Mouse (Mus musculus) frontal cortex, postnatal 10 days (tissue): Measurements from ENCODE around the gene Ankrd24.
"Not testable (repeated sequence)": the region's sequence is repeated elsewhere in the genome, so short reads cannot be mapped to it uniquely, and the experiment has no call there.

Experiments used
- DNase-seq, 2 experiments: peaks; one replicate each; pipeline ENCODE4 v3.0.0; 2022; ENCODE audit warnings: low spot score in 2 of 2, mixed read lengths in 1 of 2

Ankrd24 gene

GRCm38 (mm10) chr10:81644162-81644561 lies 15.8 kb downstream of the Ankrd24 start:
- no peak for DNase-seq

GRCm38 (mm10) chr10:81644716-81645115 lies 16.4 kb downstream of the Ankrd24 start:
- peak; percentile 14 to 26 for DNase-seq

GRCm38 (mm10) chr10:81645391-81645790 lies 17.1 kb downstream of the Ankrd24 start:
- DNase-seq, result peak in 1 of 2 experiments; percentile 5

- peak; percentile 9 for DNase-seq
These were observed 17.7 kb downstream of the Ankrd24 start for GRCm38 (mm10) chr10:81646015-81646555.

- peak; percentile 74 to 85 for DNase-seq
These were observed 20.7 kb downstream of the Ankrd24 start, which contains the start of gene Gm10778 for GRCm38 (mm10) chr10:81648803-81649775. Gene Gm10778 (plus strand): TSS chr10:81649059.

GRCm38 (mm10) chr10:81655178-81655577 lies 26.8 kb downstream of the Ankrd24 start:
- no peak for DNase-seq

- no peak for DNase-seq
These were observed 27.8 kb downstream of the Ankrd24 start for GRCm38 (mm10) chr10:81656174-81656573.

- DNase-seq, result not testable (repeated sequence)
These were observed 58.8 kb downstream of the Ankrd24 start for GRCm38 (mm10) chr10:81687114-81687513.
